Comparison of ENCODE assay signal across 9 mouse cellular contexts in the genomic region with DNA sequence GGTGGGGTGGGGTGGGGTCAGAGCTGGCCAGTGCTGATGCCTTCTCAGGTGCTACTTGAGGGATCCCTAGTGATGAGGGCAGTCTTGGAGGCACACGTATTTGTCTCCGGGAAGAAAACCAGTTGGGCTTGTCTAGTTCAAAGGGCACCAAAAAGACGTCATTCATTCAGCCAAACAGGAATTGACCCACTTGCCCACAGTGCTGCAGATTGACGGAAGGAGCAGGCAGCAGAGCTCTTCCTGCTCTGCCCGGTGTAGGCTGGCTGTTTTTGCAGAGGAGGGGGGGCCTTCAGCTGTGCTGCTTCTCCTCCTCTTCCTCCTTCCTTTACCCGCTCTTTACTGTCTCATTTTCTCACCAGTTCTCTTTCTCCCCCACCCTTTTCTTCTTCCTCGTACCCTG. TPM values are rescaled to one million over a fixed set of nuclear protein-coding genes. Genes with fewer than 3 reads are reported as not detected.
A peak's percentile ranks its signal among the peaks of the same experiment; 100 is the strongest.
DNase-seq lines count a peak whose midpoint lies in the region; ATAC-seq and TF ChIP-seq lines count a peak whose summit lies in the region.
"Had no signal": no experiment of that assay in that cellular context is flagged by ENCODE, and none has a peak within 500 bp of the region (broad histone marks: within the 10 kb centered on the region; RNA-seq: fewer than 3 reads in every experiment).

No protein-coding gene starts in this region.

- no peak overlapping the region for H3K4me2 ChIP-seq in lung, embryonic 14.5 days
- H3K4me2 ChIP-seq in liver, postnatal 0 days (ENCODE audit: low read depth, low read length) = no peak overlapping the region
- H3K4me2 ChIP-seq in midbrain, embryonic 15.5 days = no peak overlapping the region
- H3K4me2 ChIP-seq: heart, embryonic 11.5 days had no signal

- TF ChIP-seq EP300 in liver, postnatal 0 days (IDR thresholded peaks at IDR 0.05; ENCODE audit: low read depth) = no peak

- TF ChIP-seq CTCF in lung, embryonic 14.5 days (IDR thresholded peaks at IDR 0.05; ENCODE audit: low read depth) = no peak
- no peak for TF ChIP-seq CTCF in liver, postnatal 0 days (IDR thresholded peaks at IDR 0.05; ENCODE audit: low read depth)

- DNase-seq in lung, embryonic 14.5 days = peak; percentile 45
- no peak for DNase-seq in lung, postnatal 4 days
- DNase-seq in liver, postnatal 0 days = no peak
- DNase-seq in thymus, postnatal 0 days (ENCODE audit: low spot score) = peak; percentile 77
- DNase-seq in embryo, embryonic 11 days = no peak
- no peak for DNase-seq in adrenal gland, adult 8-10 months

- no peak overlapping the region for H3K4me3 ChIP-seq in lung, embryonic 14.5 days (ENCODE audit: low read depth, low read length)
- no peak overlapping the region for H3K4me3 ChIP-seq in liver, postnatal 0 days (ENCODE audit: low read depth, low read length)
- H3K4me3 ChIP-seq in midbrain, embryonic 15.5 days = no peak overlapping the region

- no peaks in the 10 kb centered on the region for H3K27me3 ChIP-seq in lung, embryonic 14.5 days (ENCODE audit: insufficient read depth, low read length)
- no peaks in the 10 kb centered on the region for H3K27me3 ChIP-seq in liver, postnatal 0 days (ENCODE audit: insufficient read depth, low read length)
- no peaks in the 10 kb centered on the region for H3K27me3 ChIP-seq in midbrain, embryonic 15.5 days (replicated peaks)

- ATAC-seq in lung, embryonic 14.5 days (ENCODE audit: insufficient read depth) = peak; percentile 35; the same call in 1 of the 2 replicates
- ATAC-seq in hematopoietic stem cell, adult 5-6 weeks (replicated peaks in 1 of 2; ENCODE audit: insufficient read depth in 1 of 2, low FRiP score in 2 of 2, low TSS enrichment in 1 of 2, low read depth in 1 of 2, poor library complexity in 2 of 2, severe bottlenecking in 2 of 2) = peak; percentile 71 to 84
- ATAC-seq in liver, postnatal 0 days = 0 out of 2 replicates have a peak, but pooled peaks have one; percentile 26
- ATAC-seq in midbrain, embryonic 15.5 days (replicated peaks) = no peak

- WGBS in lung, embryonic 14.5 days = 33% methylated on average over 7 of the region's 7 CpGs
- 43% methylated on average over 7 of the region's 7 CpGs for WGBS in liver, postnatal 0 days (ENCODE audit: insufficient replicate concordance)
- WGBS in midbrain, embryonic 15.5 days = 74% methylated on average over 7 of the region's 7 CpGs

- H3K9me3 ChIP-seq in lung, embryonic 14.5 days (ENCODE audit: low read depth, low read length) = no peaks in the 10 kb centered on the region
- no peaks in the 10 kb centered on the region for H3K9me3 ChIP-seq in liver, postnatal 0 days (ENCODE audit: low read length)
- H3K9me3 ChIP-seq in midbrain, embryonic 15.5 days = no peaks in the 10 kb centered on the region

- peaks cover 78% of the 10 kb centered on the region for H3K36me3 ChIP-seq in lung, embryonic 14.5 days (ENCODE audit: insufficient read depth)
- H3K36me3 ChIP-seq in liver, postnatal 0 days (replicated peaks; ENCODE audit: insufficient read depth, low read length) = peaks cover 72% of the 10 kb centered on the region
- H3K36me3 ChIP-seq in midbrain, embryonic 15.5 days (replicated peaks) = peaks cover 25% of the 10 kb centered on the region

- H3K4me1 ChIP-seq in lung, embryonic 14.5 days (ENCODE audit: insufficient read depth) = no peaks in the 10 kb centered on the region
- H3K4me1 ChIP-seq in liver, postnatal 0 days (ENCODE audit: insufficient read depth) = peaks cover 5% of the 10 kb centered on the region; the same call in 1 of the 2 replicates
- H3K4me1 ChIP-seq in midbrain, embryonic 15.5 days = no peaks in the 10 kb centered on the region

- H3K9ac ChIP-seq in lung, embryonic 14.5 days = no peak overlapping the region
- no peak overlapping the region for H3K9ac ChIP-seq in liver, postnatal 0 days (replicated peaks)
- H3K9ac ChIP-seq in midbrain, embryonic 15.5 days = no peak overlapping the region

- H3K27ac ChIP-seq in lung, embryonic 14.5 days (ENCODE audit: low read depth) = no peak overlapping the region
- H3K27ac ChIP-seq in liver, postnatal 0 days (ENCODE audit: low read depth) = peak overlapping the region; percentile 31
- no peak overlapping the region for H3K27ac ChIP-seq in midbrain, embryonic 15.5 days

RNA-seq across cellular contexts. Expression of a gene that starts 26.4 kb away (rescaled TPM):
- polyA plus RNA-seq in lung, embryonic 14.5 days (2014; fragmentation: Nextera tagmentation; extraction: Ambion mirVana) = 85.7 and 89.5 TPM in 2 replicates
- 44.7 and 46.5 TPM in 2 replicates for total RNA-seq in hematopoietic stem cell, adult 5-6 weeks (2017)
- 31.9 and 32.7 TPM in 2 replicates for polyA plus RNA-seq in liver, postnatal 0 days (2015; fragmentation: Nextera tagmentation; extraction: Ambion mirVana)
- polyA plus RNA-seq in thymus, postnatal 0 days (2015; fragmentation: Nextera tagmentation; extraction: Ambion mirVana) = 115 and 120 TPM in 2 replicates
- 10 to 100 TPM; 81.6 to 96.2 (median 89.6) TPM for total RNA-seq in adrenal gland, adult 8-10 months (2022)
- polyA plus RNA-seq in midbrain, embryonic 15.5 days (2015; fragmentation: Nextera tagmentation; extraction: Ambion mirVana) = 123 and 128 TPM in 2 replicates

Comparison
In these comparisons a context has a peak if more than half of its experiments do, and no peak if none do; other contexts are left out.
1. DNase-seq: peak in lung, embryonic 14.5 days (single experiment) and thymus, postnatal 0 days (single experiment); none in lung, postnatal 4 days (0 of 2), liver, postnatal 0 days (single experiment), embryo, embryonic 11 days (single experiment) and adrenal gland, adult 8-10 months (single experiment).